Mouse (Mus musculus) G1E (cell line): Measurements from ENCODE around the gene Slain2.

Experiments
- CTCF ChIP-seq: IDR thresholded peaks from 2 replicates; pipeline ENCODE4 v1.5.1; 2012; ENCODE audit warnings: low read depth, low read length, inconsistent platforms, mixed read lengths
- GATA1 ChIP-seq: IDR thresholded peaks from 2 replicates; pipeline ENCODE4 v1.6.1; 2012; ENCODE audit warnings: borderline replicate concordance, low read length, inconsistent platforms, mixed read lengths
- GATA2 ChIP-seq: IDR thresholded peaks from 2 replicates; pipeline ENCODE4 v1.6.1; 2012; ENCODE audit warnings: low read depth, low read length, inconsistent platforms, borderline replicate concordance
- POLR2AphosphoS5 ChIP-seq: IDR thresholded peaks from 2 replicates; pipeline ENCODE4 v1.6.1; 2012; ENCODE audit warnings: low read depth, low read length, inconsistent platforms; ENCODE audit not compliant: insufficient replicate concordance
- TAL1 ChIP-seq: conservative IDR thresholded peaks from 2 replicates; pipeline ENCODE4 v1.6.1; 2012; ENCODE audit warnings: low read depth, low read length, inconsistent platforms, mixed read lengths

- TF ChIP-seq TAL1: peak; percentile 36; the same call in 1 of the 2 replicates
- TF ChIP-seq CTCF: no peak
- no peak for TF ChIP-seq GATA2
- TF ChIP-seq GATA1: no peak
- TF ChIP-seq POLR2AphosphoS5: no peak
These were observed 47.7 kb upstream of the Slain2 start for GRCm38 (mm10) chr5:72866260-72866905.
